8 mouse cellular contexts compared by ENCODE assay signal in the genomic region with DNA sequence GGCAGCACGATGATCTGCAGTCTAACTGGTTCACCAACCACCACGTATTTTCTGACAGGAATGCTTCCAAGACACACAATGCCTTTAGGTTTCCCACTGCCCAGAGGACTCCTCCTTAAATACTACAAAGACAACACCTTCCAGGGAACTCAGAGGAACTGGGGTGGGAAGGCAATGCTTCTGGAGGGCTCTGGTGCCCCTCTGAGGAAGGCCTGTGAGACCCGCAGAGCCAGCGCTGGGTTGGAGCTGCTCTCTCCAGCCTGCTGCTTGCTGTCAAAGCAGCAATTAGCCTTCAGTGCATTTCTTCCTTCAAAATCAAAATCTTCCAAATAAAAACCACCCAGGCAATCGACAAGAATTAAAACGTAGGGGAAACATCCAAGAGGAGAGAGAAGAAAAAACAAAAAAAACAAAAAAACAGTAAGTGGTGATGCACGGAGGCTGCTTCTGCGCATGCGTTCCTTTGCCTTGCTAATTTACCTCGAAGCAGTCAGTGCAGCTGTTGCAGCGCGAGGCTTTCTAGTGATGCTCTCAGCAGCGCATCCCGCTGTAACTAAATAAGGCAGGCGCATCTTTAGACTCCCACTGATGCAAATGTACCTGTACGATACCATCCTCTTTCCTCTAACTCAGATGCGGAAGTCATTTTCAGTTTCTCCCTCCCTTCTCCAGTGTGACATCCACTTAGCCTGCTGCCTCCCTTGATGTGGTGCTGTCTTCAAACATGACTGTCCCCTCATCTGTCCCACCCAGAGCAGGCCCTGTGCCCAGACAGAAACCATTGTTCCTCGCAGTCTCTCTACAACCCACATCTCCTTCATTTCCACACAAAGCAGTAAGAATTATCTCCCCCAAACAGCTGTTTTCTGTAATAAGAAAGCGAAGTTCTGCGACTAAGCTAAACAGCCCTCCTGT. TPM values are rescaled to one million over a fixed set of nuclear protein-coding genes. Genes with fewer than 3 reads are reported as not detected.
DNase-seq lines count a peak whose midpoint lies in the region; ATAC-seq and TF ChIP-seq lines count a peak whose summit lies in the region.
"Had no signal": no experiment of that assay in that cellular context is flagged by ENCODE, and none has a peak within 500 bp of the region (broad histone marks: within the 10 kb centered on the region; RNA-seq: fewer than 3 reads in every experiment).

No protein-coding gene starts in this region.

- no peaks in the 10 kb centered on the region for H3K27me3 ChIP-seq in embryonic facial prominence, embryonic 14.5 days (replicated peaks; ENCODE audit: control insufficient read depth, insufficient read depth, low read length)

- no peak for TF ChIP-seq POLR2A in olfactory bulb, adult 2 months (IDR thresholded peaks at IDR 0.05; ENCODE audit: insufficient read depth, low read depth, low read length)

- no peak overlapping the region for H3K27ac ChIP-seq in embryonic facial prominence, embryonic 14.5 days (replicated peaks; ENCODE audit: low read depth, low read length)
- H3K27ac ChIP-seq in olfactory bulb, adult 2 months (ENCODE audit: insufficient read depth, low read depth, low read length), result peak overlapping the region; percentile 92
- H3K27ac ChIP-seq: heart, embryonic 15.5 days had no signal

- ATAC-seq in embryonic facial prominence, embryonic 14.5 days (ENCODE audit: low read depth), result no peak

- H3K9me3 ChIP-seq in embryonic facial prominence, embryonic 14.5 days (ENCODE audit: control insufficient read depth, low read length), result no peaks in the 10 kb centered on the region
- H3K9me3 ChIP-seq: heart, embryonic 15.5 days had no signal

- H3K36me3 ChIP-seq in embryonic facial prominence, embryonic 14.5 days (ENCODE audit: control insufficient read depth, insufficient read depth, low read length), result no peaks in the 10 kb centered on the region
- H3K36me3 ChIP-seq: heart, embryonic 15.5 days had no signal

- peak; percentile 62 for DNase-seq in embryo, embryonic 10 days (ENCODE audit: low spot score)
- DNase-seq in embryonic facial prominence, embryonic 14.5 days (ENCODE audit: low spot score), result peak; percentile 62
- DNase-seq in left cerebral cortex, postnatal 14 days (ENCODE audit: low spot score in 2 of 2), result peak; percentile 64 to 76
- no peak for DNase-seq in urinary bladder, adult 2 months (ENCODE audit: low spot score)
- no peak for DNase-seq in gastrocnemius, postnatal 14 days
- DNase-seq in cerebellum, postnatal 4 days (ENCODE audit: low spot score in 2 of 2), result no peak

- H3K9ac ChIP-seq in embryonic facial prominence, embryonic 14.5 days (ENCODE audit: low read depth, low read length), result peak overlapping the region; percentile 6; the same call in 1 of the 2 replicates
- H3K9ac ChIP-seq: heart, embryonic 15.5 days had no signal

- 49% methylated on average over 20 of the region's 20 CpGs for WGBS in embryonic facial prominence, embryonic 14.5 days
- WGBS in olfactory bulb, adult 2 months, result 21% methylated on average over 20 of the region's 20 CpGs

- intact Hi-C loops in left cerebral cortex, postnatal 14 days (cut with DNase I), result loop anchor here (5.0 kb wide), 1 partner anchor 87 kb away; no protein-coding TSS in a partner anchor
- intact Hi-C loops in gastrocnemius, postnatal 14 days (cut with DNase I; ENCODE audit: low total_unique reads), result no loop called here

- no peak for TF ChIP-seq CTCF in olfactory bulb, adult 2 months (IDR thresholded peaks at IDR 0.05; ENCODE audit: insufficient read depth, low read depth, low read length)

- no peak overlapping the region for H3K4me3 ChIP-seq in embryonic facial prominence, embryonic 14.5 days (ENCODE audit: low read depth, low read length)
- no peak overlapping the region for H3K4me3 ChIP-seq in olfactory bulb, adult 2 months (ENCODE audit: insufficient read depth, low read depth, low read length)
- H3K4me3 ChIP-seq: heart, embryonic 15.5 days had no signal

- peak overlapping the region; percentile 23; the same call in 1 of the 2 replicates for H3K4me2 ChIP-seq in embryonic facial prominence, embryonic 14.5 days (ENCODE audit: low read depth, low read length)
- H3K4me2 ChIP-seq: heart, embryonic 15.5 days had no signal

- no peaks in the 10 kb centered on the region for H3K4me1 ChIP-seq in embryonic facial prominence, embryonic 14.5 days (ENCODE audit: control insufficient read depth, insufficient read depth, low read length)
- H3K4me1 ChIP-seq in olfactory bulb, adult 2 months (ENCODE audit: control insufficient read depth, insufficient read depth, low read length), result peaks cover 36% of the 10 kb centered on the region
- H3K4me1 ChIP-seq: heart, embryonic 15.5 days had no signal

RNA-seq across cellular contexts. Expression of a gene that starts 34.7 kb away (rescaled TPM):
- 0.10 TPM in 1 of 2 replicates, not detected in the other for polyA plus RNA-seq in embryonic facial prominence, embryonic 14.5 days (2014; fragmentation: Nextera tagmentation; extraction: Ambion mirVana)
- under 1 TPM in 1 of 2 experiments, not detected in 1; 0.15 TPM for total RNA-seq in left cerebral cortex, postnatal 14 days (2021)
- not detected in 2 replicates for polyA plus RNA-seq in olfactory bulb, adult 2 months (2012; ENCODE audit: insufficient read depth, insufficient read length, low replicate concordance, missing spikeins)
- polyA plus RNA-seq in urinary bladder, adult 2 months (2012; rRNA removed), result not detected in 2 replicates
- total RNA-seq in gastrocnemius, postnatal 14 days (2021), result not detected
- polyA plus RNA-seq: heart, embryonic 15.5 days had no signal

RNA-seq across cellular contexts. Expression of a gene that starts 42.2 kb away (rescaled TPM):
- polyA plus RNA-seq in embryonic facial prominence, embryonic 14.5 days (2014; fragmentation: Nextera tagmentation; extraction: Ambion mirVana), result 0.97 and 1.7 TPM in 2 replicates
- 1 to 10 TPM in 1 of 2 experiments, under 1 TPM in 1; 0.87 to 1.0 TPM for total RNA-seq in left cerebral cortex, postnatal 14 days (2021)
- polyA plus RNA-seq in olfactory bulb, adult 2 months (2012; ENCODE audit: insufficient read depth, insufficient read length, low replicate concordance, missing spikeins), result not detected in 2 replicates
- polyA plus RNA-seq in urinary bladder, adult 2 months (2012; rRNA removed), result 0.47 and 0.71 TPM in 2 replicates
- under 1 TPM; 0.06 to 0.31 TPM for total RNA-seq in gastrocnemius, postnatal 14 days (2021)

Comparison
In these comparisons a context has a peak if more than half of its experiments do, and no peak if none do; other contexts are left out.
1. DNase-seq: peak in embryo, embryonic 10 days (single experiment), embryonic facial prominence, embryonic 14.5 days (single experiment) and left cerebral cortex, postnatal 14 days (2 of 2); none in urinary bladder, adult 2 months (single experiment), gastrocnemius, postnatal 14 days (single experiment) and cerebellum, postnatal 4 days (0 of 2).
2. RNA of a gene that starts 42.2 kb away (polyA plus RNA-seq): not detected in olfactory bulb, adult 2 months; 0.97 to 1.7 TPM in embryonic facial prominence, embryonic 14.5 days and 0.47 to 0.71 TPM in urinary bladder, adult 2 months; every median in the first group is over 10 times any median in the second.